Mouse (Mus musculus) spleen, adult 2 months (tissue): Measurements from ENCODE around the gene Zcchc14.

Experiments
- CTCF ChIP-seq: fragments of 200-500 bp; IDR thresholded peaks from 2 replicates; pipeline ENCODE4 v1.5.1; 2011; ENCODE audit warnings: mild to moderate bottlenecking, inconsistent platforms; ENCODE audit not compliant: insufficient read depth, insufficient read length, insufficient replicate concordance; ENCODE audit errors: extremely low read depth
- POLR2A ChIP-seq: fragments of 200-500 bp; IDR thresholded peaks from 2 replicates; pipeline ENCODE4 v1.6.1; 2011; ENCODE audit warnings: low read depth, low read length, inconsistent platforms

- TF ChIP-seq POLR2A (no peak), CTCF (no peak)
These were observed 29.7 kb downstream of the Zcchc14 start for GRCm38 (mm10) chr8:121623043-121623442.
